Mouse (Mus musculus): ENCODE measurements at regions not wholly inside any gene's neighbourhood (a gene's known extent, or its start where the extent isn't known, plus 50 kb on each side); places are given as distances from the start of the nearest gene placed in this dataset.

DNA sequence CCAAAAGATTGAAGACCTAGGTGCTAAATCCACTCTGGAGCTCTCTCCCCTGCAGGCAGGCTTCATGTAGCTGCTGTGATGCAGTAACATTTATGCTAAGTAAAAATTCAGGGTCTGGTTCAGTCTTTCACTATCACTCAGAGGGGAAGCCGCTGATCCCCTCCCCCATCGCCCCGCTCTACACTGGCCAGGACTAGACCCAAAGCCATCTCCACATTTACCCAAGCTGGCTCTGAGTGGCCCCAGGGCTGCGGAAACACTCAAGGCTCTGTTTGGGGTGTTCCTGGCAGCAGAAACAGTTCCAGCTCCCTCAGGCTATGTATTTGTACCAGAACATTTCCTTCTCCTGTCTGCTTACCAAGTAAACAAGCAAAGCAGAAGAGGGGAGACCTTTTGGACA, 85.5 kb upstream of the Gm26657 start:
- TF ChIP-seq GATA1 (IDR thresholded peaks at IDR 0.05; ENCODE audit: borderline replicate concordance, low read length) = no peak
- no peak for TF ChIP-seq FLI1 (IDR thresholded peaks at IDR 0.05; ENCODE audit: low read length)
